In the genomic region with DNA sequence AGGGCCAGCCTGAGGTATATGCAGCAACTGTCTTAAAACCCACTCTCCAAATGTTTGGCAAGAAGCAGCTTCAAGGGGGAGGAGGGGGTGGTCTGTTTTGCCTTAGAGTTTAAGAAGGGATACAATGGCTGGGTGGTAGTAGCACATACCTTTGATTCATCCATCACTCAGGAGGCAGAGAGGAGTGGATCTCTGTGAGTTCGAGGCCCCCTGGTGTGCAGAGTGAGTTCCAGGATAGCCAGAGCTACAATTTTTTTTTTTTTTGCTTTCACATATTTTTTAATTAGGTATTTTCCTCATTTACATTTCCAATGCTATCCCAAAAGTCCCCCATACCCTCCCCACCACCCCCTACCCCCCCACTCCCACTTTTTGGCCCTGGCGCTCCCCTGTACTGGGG, we compare ENCODE assay signal across 23 mouse cellular contexts. TPM values are rescaled to one million over a fixed set of nuclear protein-coding genes. Genes with fewer than 3 reads are reported as not detected.
DNase-seq lines count a peak whose midpoint lies in the region; ATAC-seq and TF ChIP-seq lines count a peak whose summit lies in the region.
"Had no signal": no experiment of that assay in that cellular context is flagged by ENCODE, and none has a peak within 500 bp of the region (broad histone marks: within the 10 kb centered on the region; RNA-seq: fewer than 3 reads in every experiment).

No protein-coding gene starts in this region.

- no peaks in the 10 kb centered on the region for H3K4me1 ChIP-seq in lung, postnatal 0 days (ENCODE audit: insufficient read depth, low read depth, low read length)
- H3K4me1 ChIP-seq: embryonic facial prominence, embryonic 15.5 days; heart, embryonic 13.5 days; midbrain, embryonic 12.5 days; neural tube, embryonic 12.5 days had no signal

- in situ Hi-C loops in Patski (cut with MboI; ENCODE audit: low pct_unique_long_range_greater_than_20kb): no loop called here

- no peak overlapping the region for H3K4me2 ChIP-seq in lung, postnatal 0 days (replicated peaks; ENCODE audit: low read depth, low read length)
- H3K4me2 ChIP-seq: embryonic facial prominence, embryonic 15.5 days; heart, embryonic 13.5 days; hindbrain, embryonic 13.5 days; limb, embryonic 13.5 days; midbrain, embryonic 12.5 days; neural tube, embryonic 12.5 days had no signal

- TF ChIP-seq CTCF in gastrocnemius, adult 2 months (IDR thresholded peaks at IDR 0.05): peak; percentile 28; the same call in 1 of the 2 replicates
- TF ChIP-seq CTCF in layer of hippocampus, adult 2 months (conservative IDR thresholded peaks at IDR 0.05): peak; percentile 36
- TF ChIP-seq CTCF in lung, postnatal 0 days (IDR thresholded peaks at IDR 0.05): peak; percentile 38
- TF ChIP-seq CTCF in Patski (IDR thresholded peaks at IDR 0.05): peak; percentile 35

- WGBS in lung, postnatal 0 days: 88% methylated on average over 2 of the region's 2 CpGs

- TF ChIP-seq EP300 in lung, postnatal 0 days (IDR thresholded peaks at IDR 0.05): no peak

- no peaks in the 10 kb centered on the region for H3K36me3 ChIP-seq in lung, postnatal 0 days (ENCODE audit: insufficient read depth, low read length)
- H3K36me3 ChIP-seq: embryonic facial prominence, embryonic 15.5 days; heart, embryonic 13.5 days; hindbrain, embryonic 13.5 days; limb, embryonic 13.5 days; midbrain, embryonic 12.5 days; neural tube, embryonic 12.5 days had no signal

- CTCF ChIA-PET in Patski (lab: Charles Lee): interaction anchor here (2.2 kb wide), 1 partner anchor 37 kb away, joined by 4 read pairs; no protein-coding TSS in a partner anchor

- POLR2A ChIA-PET in Patski (lab: Charles Lee): interaction anchor here (2.2 kb wide), 1 partner anchor 10 kb away, joined by 7 read pairs; no protein-coding TSS in a partner anchor

- H3K9me3 ChIP-seq in lung, postnatal 0 days (ENCODE audit: low read length): no peaks in the 10 kb centered on the region
- H3K9me3 ChIP-seq: embryonic facial prominence, embryonic 15.5 days; heart, embryonic 13.5 days; hindbrain, embryonic 13.5 days; limb, embryonic 13.5 days; midbrain, embryonic 12.5 days; neural tube, embryonic 12.5 days had no signal

- DNase-seq in gastrocnemius, adult 2 months: no peak
- no peak for DNase-seq in gastrocnemius, adult 18-20 months (ENCODE audit: low spot score)
- DNase-seq in layer of hippocampus, adult 2 months (ENCODE audit: low spot score in 2 of 2): no peak
- DNase-seq in layer of hippocampus, postnatal 36 days: no peak
- DNase-seq in lung, postnatal 0 days (ENCODE audit: low spot score): no peak
- DNase-seq in lung, postnatal 14 days: no peak
- no peak for DNase-seq in Patski (ENCODE audit: low read depth, low spot score)
- no peak for DNase-seq in right cerebral cortex, adult 18-20 months
- DNase-seq: adrenal gland, postnatal 36 days; cerebellum, adult 9-11 months; gastrocnemius, postnatal 14 days; heart, adult 11 months; heart, postnatal 36 days; kidney, adult 8-10 months; lung, adult 18-20 months; thymus, postnatal 36 days had no signal

- ATAC-seq in lung, postnatal 0 days: no peak
- no peak for ATAC-seq in Patski
- ATAC-seq: forebrain, embryonic 14.5 days had no signal

- H3K27ac ChIP-seq in gastrocnemius, adult 2 months: no peak overlapping the region
- H3K27ac ChIP-seq in layer of hippocampus, adult 2 months: no peak overlapping the region
- H3K27ac ChIP-seq in lung, postnatal 0 days (ENCODE audit: low read length): no peak overlapping the region
- H3K27ac ChIP-seq: embryonic facial prominence, embryonic 15.5 days; heart, embryonic 13.5 days; hindbrain, embryonic 13.5 days; limb, embryonic 13.5 days; midbrain, embryonic 12.5 days; neural tube, embryonic 12.5 days had no signal

- intact Hi-C loops in gastrocnemius, adult 2 months (cut with DNase I): no loop called here

- no peak overlapping the region for H3K9ac ChIP-seq in lung, postnatal 0 days (replicated peaks; ENCODE audit: low read depth)
- H3K9ac ChIP-seq: embryonic facial prominence, embryonic 15.5 days; heart, embryonic 13.5 days; hindbrain, embryonic 13.5 days; limb, embryonic 13.5 days; midbrain, embryonic 12.5 days; neural tube, embryonic 12.5 days had no signal

- H3K4me3 ChIP-seq in gastrocnemius, adult 2 months: no peak overlapping the region
- no peak overlapping the region for H3K4me3 ChIP-seq in layer of hippocampus, adult 2 months
- no peak overlapping the region for H3K4me3 ChIP-seq in lung, postnatal 0 days (ENCODE audit: low read depth, low read length)
- H3K4me3 ChIP-seq: embryonic facial prominence, embryonic 15.5 days; heart, embryonic 13.5 days; hindbrain, embryonic 13.5 days; limb, embryonic 13.5 days; midbrain, embryonic 12.5 days; neural tube, embryonic 12.5 days had no signal

- no peaks in the 10 kb centered on the region for H3K27me3 ChIP-seq in lung, postnatal 0 days (replicated peaks; ENCODE audit: insufficient read depth, low read length)
- H3K27me3 ChIP-seq in Patski: no peaks in the 10 kb centered on the region
- H3K27me3 ChIP-seq: embryonic facial prominence, embryonic 15.5 days; heart, embryonic 13.5 days; hindbrain, embryonic 13.5 days; limb, embryonic 13.5 days; midbrain, embryonic 12.5 days; neural tube, embryonic 12.5 days had no signal

RNA-seq across cellular contexts. Expression of a gene that starts 39.0 kb away (rescaled TPM):
- 10 to 100 TPM; 90.6 to 92.3 TPM for total RNA-seq in gastrocnemius, adult 2 months (2021)
- total RNA-seq in gastrocnemius, adult 18-20 months (2021): 10 to 100 TPM; 82.9 to 87.5 TPM
- total RNA-seq in layer of hippocampus, adult 2 months (2021): 10 to 100 TPM; 20.9 to 21.7 TPM
- total RNA-seq in layer of hippocampus, postnatal 36 days (2021): 10 to 100 TPM; 17.8 to 19.0 TPM
- 30.5 TPM in 2 replicates for polyA plus RNA-seq in lung, postnatal 0 days (2015; fragmentation: Nextera tagmentation; extraction: Ambion mirVana)
- 38.7 TPM for polyA plus RNA-seq in Patski (2021)

RNA-seq across cellular contexts. Expression of a gene that starts 46.0 kb away (rescaled TPM):
- 1 to 10 TPM; 4.5 to 5.4 TPM for total RNA-seq in gastrocnemius, adult 2 months (2021)
- total RNA-seq in gastrocnemius, adult 18-20 months (2021): 1 to 10 TPM; 5.1 to 5.2 TPM
- 10 to 100 TPM; 16.5 to 18.9 TPM for total RNA-seq in layer of hippocampus, adult 2 months (2021)
- 10 to 100 TPM; 18.9 to 19.5 TPM for total RNA-seq in layer of hippocampus, postnatal 36 days (2021)
- polyA plus RNA-seq in lung, postnatal 0 days (2015; fragmentation: Nextera tagmentation; extraction: Ambion mirVana): 2.1 and 2.3 TPM in 2 replicates
- polyA plus RNA-seq in Patski (2021): 0.94 TPM
